Mouse (Mus musculus): ENCODE results near the gene Coro2b. TPM values are rescaled to one million over a fixed set of nuclear protein-coding genes. Genes with fewer than 3 reads are reported as not detected.

The Coro2b gene
- polyA plus RNA-seq, 1 experiment from 2014 or later: 16.5 TPM

DNA sequence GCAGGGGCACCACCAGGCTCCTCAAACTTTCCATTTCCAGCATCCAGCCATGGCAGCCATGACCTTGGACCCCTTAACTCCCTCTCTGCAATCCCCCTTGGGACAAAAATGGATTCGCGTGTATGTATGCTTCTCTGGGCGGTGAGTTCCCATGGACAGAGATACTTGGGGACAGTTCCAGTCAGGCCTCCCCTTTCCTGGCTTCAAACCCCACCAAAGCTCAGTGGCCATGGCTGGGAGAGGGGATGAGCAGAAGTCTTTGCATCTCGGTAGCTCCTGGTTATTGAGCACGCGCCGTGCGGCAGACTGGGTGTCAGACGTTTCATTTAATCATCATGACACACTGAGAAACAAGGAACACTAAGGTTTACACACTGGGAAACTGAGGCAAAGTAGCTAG lies 56.7 kb downstream of the Coro2b start:
- 84% methylated on average over 9 of the region's 9 CpGs for WGBS
- Histone ChIP-seq H3K9me3 (ENCODE audit: control insufficient read depth, low read length) (no peaks in the 10 kb centered on the region), H3K4me3 (ENCODE audit: low read length) (no peak overlapping the region), H3K4me1 (ENCODE audit: control insufficient read depth, insufficient read depth, low read length) (0 out of 2 replicates have a peak, but pooled peaks cover 3% of the 10 kb centered on the region), H3K9ac (ENCODE audit: low read depth, low read length) (no peak overlapping the region), H3K4me2 (replicated peaks; ENCODE audit: low read depth, low read length) (no peak overlapping the region), H3K27ac (ENCODE audit: low read depth, low read length) (no peak overlapping the region), H3K27me3 (ENCODE audit: control insufficient read depth, insufficient read depth, low read length) (no peaks in the 10 kb centered on the region), H3K36me3 (ENCODE audit: control insufficient read depth, insufficient read depth, low read length) (no peaks in the 10 kb centered on the region)
- ATAC-seq (ENCODE audit: low FRiP score, low TSS enrichment): no peak

DNA sequence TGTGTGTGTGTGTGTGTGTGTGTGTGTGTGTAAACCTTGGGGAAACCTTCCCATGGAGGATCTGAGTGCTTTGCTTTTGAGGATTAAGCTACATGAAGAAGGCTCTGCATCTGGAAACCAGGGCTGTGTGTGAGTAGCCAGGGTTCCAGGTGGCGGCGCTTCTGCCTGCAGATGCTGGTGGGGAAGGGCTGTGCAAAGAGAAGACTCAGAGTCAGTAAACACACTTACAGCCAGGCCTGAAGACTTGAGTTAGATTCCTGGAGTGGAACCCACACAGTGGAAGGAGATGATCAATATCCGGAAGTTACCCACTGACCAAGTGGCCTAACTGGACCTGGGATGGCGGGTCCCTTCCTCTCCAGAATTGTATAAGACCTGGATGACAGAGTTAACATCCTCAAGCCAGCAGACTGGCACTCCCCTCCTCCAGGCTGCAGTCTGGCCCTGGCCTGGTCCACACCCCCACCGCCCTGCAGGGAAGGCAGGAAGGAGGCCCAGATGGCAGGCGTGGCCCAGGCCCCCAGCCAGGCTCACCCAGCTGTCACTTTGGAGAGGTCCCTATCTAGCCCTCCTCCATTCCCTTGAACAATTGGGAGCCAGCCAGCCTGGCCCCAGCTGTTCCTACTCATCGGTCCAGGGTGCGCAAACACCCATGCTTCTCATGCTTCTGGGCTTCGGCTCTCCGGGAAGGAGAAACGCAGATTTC lies 59.9 kb downstream of the Coro2b start:
- ATAC-seq (ENCODE audit: low FRiP score, low TSS enrichment): peak; percentile 79
- Histone ChIP-seq H3K9me3 (ENCODE audit: control insufficient read depth, low read length) (no peaks in the 10 kb centered on the region), H3K27ac (ENCODE audit: low read depth, low read length) (peak overlapping the region; percentile 44), H3K27me3 (ENCODE audit: control insufficient read depth, insufficient read depth, low read length) (no peaks in the 10 kb centered on the region), H3K4me1 (ENCODE audit: control insufficient read depth, insufficient read depth, low read length) (0 out of 2 replicates have a peak, but pooled peaks cover 3% of the 10 kb centered on the region), H3K9ac (ENCODE audit: low read depth, low read length) (no peak overlapping the region), H3K36me3 (ENCODE audit: control insufficient read depth, insufficient read depth, low read length) (no peaks in the 10 kb centered on the region), H3K4me2 (replicated peaks; ENCODE audit: low read depth, low read length) (no peak overlapping the region), H3K4me3 (ENCODE audit: low read length) (no peak overlapping the region)
- WGBS: 54% methylated on average over 11 of the region's 11 CpGs

DNA sequence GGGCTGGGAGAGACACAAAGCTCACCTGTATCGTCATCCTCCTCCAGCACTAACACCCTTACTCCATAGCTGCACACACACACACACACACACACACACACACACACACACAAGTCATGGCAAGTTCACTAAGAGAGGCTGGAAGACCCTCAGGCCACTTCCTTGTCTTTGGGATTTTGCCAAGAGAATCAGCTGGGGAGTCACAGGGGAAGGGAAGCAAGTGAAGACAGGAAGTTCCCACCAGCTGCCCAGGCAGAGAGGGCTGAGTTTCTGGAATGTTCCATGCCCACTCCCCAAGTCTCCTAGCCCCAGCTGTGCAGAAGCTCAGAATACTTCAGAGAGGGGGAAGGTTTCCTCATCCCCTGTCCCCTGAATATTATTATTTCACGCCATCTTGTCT lies 62.6 kb downstream of the Coro2b start:
- 74% methylated on average over 2 of the region's 2 CpGs for WGBS
- Histone ChIP-seq H3K4me3 (ENCODE audit: low read length) (no peak overlapping the region), H3K4me1 (ENCODE audit: control insufficient read depth, insufficient read depth, low read length) (no peaks in the 10 kb centered on the region), H3K9ac (ENCODE audit: low read depth, low read length) (no peak overlapping the region), H3K27ac (ENCODE audit: low read depth, low read length) (no peak overlapping the region), H3K9me3 (ENCODE audit: control insufficient read depth, low read length) (no peaks in the 10 kb centered on the region), H3K36me3 (ENCODE audit: control insufficient read depth, insufficient read depth, low read length) (no peaks in the 10 kb centered on the region), H3K27me3 (ENCODE audit: control insufficient read depth, insufficient read depth, low read length) (no peaks in the 10 kb centered on the region), H3K4me2 (replicated peaks; ENCODE audit: low read depth, low read length) (no peak overlapping the region)
- no peak for ATAC-seq (ENCODE audit: low FRiP score, low TSS enrichment)

DNA sequence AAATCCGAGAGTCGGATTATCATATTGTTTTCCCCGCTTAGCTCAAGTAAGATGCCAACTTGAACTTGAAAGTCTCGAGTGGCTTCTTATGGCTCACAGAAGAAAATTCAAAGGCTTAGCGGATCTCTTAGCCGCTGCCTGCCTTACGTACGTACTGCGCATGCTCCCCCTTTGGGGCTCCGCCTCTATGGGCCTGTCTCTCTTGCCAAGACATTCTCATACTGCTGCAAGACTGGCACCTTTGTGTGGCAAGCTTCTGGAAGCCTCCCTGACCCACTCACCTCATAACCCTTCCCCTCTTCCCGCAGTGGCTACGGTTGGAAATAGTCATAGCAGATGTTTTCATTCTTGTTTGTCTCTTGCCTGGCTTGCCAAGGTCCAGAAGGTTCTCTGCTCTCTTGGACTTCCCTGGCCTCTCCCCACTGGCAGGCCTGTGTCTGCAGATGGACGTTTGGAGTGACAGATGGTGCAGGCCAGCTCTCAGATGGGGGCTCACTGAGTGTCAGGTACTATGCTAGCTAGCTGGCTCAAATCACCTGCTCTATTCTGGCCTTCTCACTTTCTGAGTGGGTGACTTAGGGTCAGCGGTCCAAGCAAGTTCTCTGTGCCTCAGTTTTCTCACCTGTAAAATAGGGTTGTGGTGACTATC lies 65.2 kb downstream of the Coro2b start:
- no peak for ATAC-seq (ENCODE audit: low FRiP score, low TSS enrichment)
- 87% methylated on average over 14 of the region's 14 CpGs for WGBS
- Histone ChIP-seq H3K9ac (ENCODE audit: low read depth, low read length) (no peak overlapping the region), H3K36me3 (ENCODE audit: control insufficient read depth, insufficient read depth, low read length) (no peaks in the 10 kb centered on the region), H3K4me1 (ENCODE audit: control insufficient read depth, insufficient read depth, low read length) (peaks cover 5% of the 10 kb centered on the region; the same call in 1 of the 2 replicates), H3K4me3 (ENCODE audit: low read length) (no peak overlapping the region), H3K27ac (ENCODE audit: low read depth, low read length) (no peak overlapping the region), H3K9me3 (ENCODE audit: control insufficient read depth, low read length) (no peaks in the 10 kb centered on the region), H3K4me2 (replicated peaks; ENCODE audit: low read depth, low read length) (no peak overlapping the region), H3K27me3 (ENCODE audit: control insufficient read depth, insufficient read depth, low read length) (no peaks in the 10 kb centered on the region)

DNA sequence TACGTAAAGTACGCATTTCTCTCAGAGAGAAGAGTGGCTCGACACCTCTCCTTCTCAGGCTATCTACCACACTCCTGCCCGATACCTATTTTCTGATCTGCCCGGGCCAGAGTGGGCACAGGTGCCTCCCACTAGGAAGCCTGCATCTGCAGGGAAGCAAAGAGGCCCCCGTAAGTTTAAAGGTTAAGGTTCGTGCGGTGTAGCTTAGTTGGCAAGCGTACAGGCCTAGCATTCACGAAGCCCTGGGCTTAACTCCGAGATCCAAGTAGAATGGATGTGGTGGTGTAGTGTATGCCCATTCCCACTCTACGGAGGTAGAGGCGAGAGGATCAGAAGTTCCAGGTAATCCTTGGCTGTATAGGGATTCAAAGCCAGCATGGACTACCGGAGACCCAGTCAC lies 65.8 kb downstream of the Coro2b start:
- Histone ChIP-seq H3K27me3 (ENCODE audit: control insufficient read depth, insufficient read depth, low read length) (no peaks in the 10 kb centered on the region), H3K9ac (ENCODE audit: low read depth, low read length) (no peak overlapping the region), H3K27ac (ENCODE audit: low read depth, low read length) (no peak overlapping the region), H3K4me2 (replicated peaks; ENCODE audit: low read depth, low read length) (no peak overlapping the region), H3K9me3 (ENCODE audit: control insufficient read depth, low read length) (no peaks in the 10 kb centered on the region), H3K4me1 (ENCODE audit: control insufficient read depth, insufficient read depth, low read length) (peaks cover 5% of the 10 kb centered on the region; the same call in 1 of the 2 replicates), H3K36me3 (ENCODE audit: control insufficient read depth, insufficient read depth, low read length) (no peaks in the 10 kb centered on the region), H3K4me3 (ENCODE audit: low read length) (no peak overlapping the region)
- ATAC-seq (ENCODE audit: low FRiP score, low TSS enrichment): no peak
- WGBS: 93% methylated on average over 14 of the region's 14 CpGs

DNA sequence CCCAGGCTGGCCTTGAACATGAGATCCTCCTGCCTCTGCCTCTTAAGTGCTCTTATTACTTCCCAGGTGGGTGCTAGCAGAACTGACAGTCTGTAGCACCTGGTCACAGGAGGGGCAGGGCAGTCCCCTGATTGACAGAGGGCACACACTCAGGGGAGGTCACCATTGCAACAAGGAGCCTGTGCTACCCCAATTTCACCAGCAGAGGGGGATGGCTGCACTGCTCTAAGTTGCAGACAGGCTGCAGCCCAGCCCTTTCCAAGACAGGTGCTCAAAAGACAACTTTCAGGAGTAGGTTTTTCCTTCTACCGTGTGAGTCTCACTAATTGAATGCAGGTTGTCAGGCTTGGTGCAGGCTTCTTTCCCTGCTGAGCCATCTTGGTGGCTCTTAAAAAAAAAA lies 66.4 kb downstream of the Coro2b start:
- peak; percentile 58; the same call in 1 of the 2 replicates for ATAC-seq (ENCODE audit: low FRiP score, low TSS enrichment)
- no peak overlapping the region for H3K9ac ChIP-seq (ENCODE audit: low read depth, low read length)
- no peak overlapping the region for H3K4me2 ChIP-seq (replicated peaks; ENCODE audit: low read depth, low read length)
- no peaks in the 10 kb centered on the region for H3K27me3 ChIP-seq (ENCODE audit: control insufficient read depth, insufficient read depth, low read length)
- H3K27ac ChIP-seq (ENCODE audit: low read depth, low read length): no peak overlapping the region
- no peak overlapping the region for H3K4me3 ChIP-seq (ENCODE audit: low read length)
- H3K9me3 ChIP-seq (ENCODE audit: control insufficient read depth, low read length): no peaks in the 10 kb centered on the region
- peaks cover 5% of the 10 kb centered on the region; the same call in 1 of the 2 replicates for H3K4me1 ChIP-seq (ENCODE audit: control insufficient read depth, insufficient read depth, low read length)
- WGBS: 15% methylated on average over 1 of the region's 1 CpGs
- H3K36me3 ChIP-seq (ENCODE audit: control insufficient read depth, insufficient read depth, low read length): no peaks in the 10 kb centered on the region

DNA sequence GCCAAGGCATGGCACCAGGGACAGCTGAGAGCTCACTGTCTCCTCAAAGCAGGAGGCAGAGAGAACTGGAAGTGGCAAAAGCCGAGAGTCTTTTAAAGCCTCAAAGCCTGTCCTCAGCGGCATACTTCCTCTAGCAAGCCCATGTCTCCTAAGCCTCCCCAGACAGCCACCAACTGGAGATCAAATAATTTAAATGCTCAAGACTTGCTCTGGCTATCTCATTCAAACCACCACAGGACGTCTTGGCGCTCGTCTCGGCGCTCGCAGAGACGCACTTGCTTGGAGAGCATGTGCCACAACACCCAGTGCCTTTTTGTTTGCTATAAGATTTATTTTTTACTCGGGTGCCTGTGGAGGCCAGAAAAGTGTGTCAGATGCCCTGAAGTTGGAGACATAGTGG lies 67.1 kb downstream of the Coro2b start:
- no peak overlapping the region for H3K27ac ChIP-seq (ENCODE audit: low read depth, low read length)
- no peak for ATAC-seq (ENCODE audit: low FRiP score, low TSS enrichment)
- no peaks in the 10 kb centered on the region for H3K27me3 ChIP-seq (ENCODE audit: control insufficient read depth, insufficient read depth, low read length)
- H3K4me3 ChIP-seq (ENCODE audit: low read length): no peak overlapping the region
- no peak overlapping the region for H3K4me2 ChIP-seq (replicated peaks; ENCODE audit: low read depth, low read length)
- H3K9me3 ChIP-seq (ENCODE audit: control insufficient read depth, low read length): no peaks in the 10 kb centered on the region
- H3K4me1 ChIP-seq (ENCODE audit: control insufficient read depth, insufficient read depth, low read length): peaks cover 5% of the 10 kb centered on the region; the same call in 1 of the 2 replicates
- WGBS: 84% methylated on average over 10 of the region's 10 CpGs
- H3K9ac ChIP-seq (ENCODE audit: low read depth, low read length): no peak overlapping the region
- H3K36me3 ChIP-seq (ENCODE audit: control insufficient read depth, insufficient read depth, low read length): no peaks in the 10 kb centered on the region

DNA sequence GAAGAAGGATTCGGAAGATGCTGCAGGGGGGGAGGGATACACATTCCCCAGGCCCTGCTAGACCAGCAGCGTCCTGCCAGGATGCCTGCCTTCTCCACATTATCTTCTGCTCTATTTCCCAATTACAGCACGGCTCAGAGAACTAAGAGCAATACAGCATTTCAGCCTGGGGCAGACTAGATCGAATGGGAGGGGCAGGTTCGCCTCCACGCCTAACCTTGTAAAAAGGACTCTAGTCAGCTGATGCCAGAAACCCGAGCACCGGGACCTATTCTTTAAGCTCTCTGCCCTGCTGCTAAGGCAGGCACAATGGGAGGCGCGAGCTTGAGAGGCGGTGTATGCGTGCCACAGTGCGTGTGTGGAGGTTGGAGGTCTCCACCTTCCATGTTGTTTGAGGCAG lies 67.7 kb downstream of the Coro2b start:
- H3K4me2 ChIP-seq (replicated peaks; ENCODE audit: low read depth, low read length): no peak overlapping the region
- no peak overlapping the region for H3K4me3 ChIP-seq (ENCODE audit: low read length)
- peaks cover 5% of the 10 kb centered on the region; the same call in 1 of the 2 replicates for H3K4me1 ChIP-seq (ENCODE audit: control insufficient read depth, insufficient read depth, low read length)
- H3K27ac ChIP-seq (ENCODE audit: low read depth, low read length): no peak overlapping the region
- H3K9ac ChIP-seq (ENCODE audit: low read depth, low read length): no peak overlapping the region
- ATAC-seq (ENCODE audit: low FRiP score, low TSS enrichment): no peak
- 63% methylated on average over 13 of the region's 13 CpGs for WGBS
- H3K27me3 ChIP-seq (ENCODE audit: control insufficient read depth, insufficient read depth, low read length): no peaks in the 10 kb centered on the region
- H3K36me3 ChIP-seq (ENCODE audit: control insufficient read depth, insufficient read depth, low read length): no peaks in the 10 kb centered on the region
- no peaks in the 10 kb centered on the region for H3K9me3 ChIP-seq (ENCODE audit: control insufficient read depth, low read length)

DNA sequence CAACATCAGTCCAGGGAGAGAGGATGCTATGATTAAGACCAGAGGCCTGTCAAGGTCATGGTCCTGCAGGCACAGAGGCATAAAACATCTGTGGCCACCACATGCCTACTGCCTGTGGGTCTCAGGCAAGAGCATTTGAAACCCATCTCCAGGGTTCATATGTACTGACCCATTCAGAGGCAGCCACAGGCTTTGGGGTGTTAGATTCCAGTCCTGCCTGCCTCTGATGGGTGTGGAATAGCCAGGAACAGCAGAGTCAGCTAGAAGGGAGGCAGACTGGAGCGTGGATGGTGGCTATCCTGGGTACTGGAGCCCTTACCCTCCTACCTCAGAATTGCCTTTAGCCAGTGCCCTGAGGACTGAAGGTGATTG lies 69.4 kb downstream of the Coro2b start:
- no peak overlapping the region for H3K4me3 ChIP-seq (ENCODE audit: low read length)
- H3K4me1 ChIP-seq (ENCODE audit: control insufficient read depth, insufficient read depth, low read length): peaks cover 5% of the 10 kb centered on the region; the same call in 1 of the 2 replicates
- H3K27ac ChIP-seq (ENCODE audit: low read depth, low read length): no peak overlapping the region
- no peak overlapping the region for H3K9ac ChIP-seq (ENCODE audit: low read depth, low read length)
- H3K4me2 ChIP-seq (replicated peaks; ENCODE audit: low read depth, low read length): no peak overlapping the region
- no peaks in the 10 kb centered on the region for H3K27me3 ChIP-seq (ENCODE audit: control insufficient read depth, insufficient read depth, low read length)
- ATAC-seq (ENCODE audit: low FRiP score, low TSS enrichment): peak; percentile 76
- no peaks in the 10 kb centered on the region for H3K36me3 ChIP-seq (ENCODE audit: control insufficient read depth, insufficient read depth, low read length)
- WGBS: 40% methylated on average over 1 of the region's 1 CpGs
- no peaks in the 10 kb centered on the region for H3K9me3 ChIP-seq (ENCODE audit: control insufficient read depth, low read length)

Data from kidney, embryonic 14.5 days (tissue).